Mouse (Mus musculus): Measurements from ENCODE around the gene Pltp.

DNA sequence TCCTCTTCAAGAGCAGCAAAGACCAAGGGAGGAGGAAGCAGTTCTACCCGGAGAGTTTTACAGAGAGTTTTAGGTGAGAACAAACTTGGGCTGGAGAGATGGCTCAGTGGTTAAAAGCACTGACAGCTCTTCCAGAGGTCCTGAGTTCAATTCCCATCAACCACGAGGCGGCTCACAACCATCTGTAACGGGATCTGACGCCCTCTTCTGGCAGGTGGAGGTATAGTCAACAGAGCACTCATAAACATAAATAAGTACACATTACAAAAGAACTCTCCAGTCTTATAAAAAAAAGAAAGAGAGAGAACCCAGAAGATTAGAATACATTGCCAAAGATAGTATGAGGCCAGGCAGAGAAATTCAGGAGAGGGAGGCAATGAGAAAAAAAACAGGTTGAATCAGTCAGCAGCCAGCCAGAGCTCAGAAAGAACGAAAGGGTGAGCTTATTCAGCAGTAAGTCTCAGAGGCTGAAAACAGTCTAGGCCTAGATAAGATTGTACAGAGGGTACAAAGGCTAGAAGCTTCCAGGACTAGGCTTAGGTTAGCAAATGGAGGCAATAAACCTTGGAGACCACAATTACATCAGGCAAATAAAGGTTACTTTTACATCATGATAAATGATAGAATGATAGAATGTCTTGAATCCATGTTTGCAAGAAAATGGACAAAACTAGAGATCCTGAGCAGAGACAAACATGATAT lies 14.2 kb upstream of the Pltp start:
- TF ChIP-seq CTCF (IDR thresholded peaks at IDR 0.05; ENCODE audit: control insufficient read depth, insufficient read depth, insufficient replicate concordance, low read depth, low read length) (0 out of 2 replicates have a peak, but pooled peaks have one; percentile 18), POLR2A (IDR thresholded peaks at IDR 0.05; ENCODE audit: control insufficient read depth, low read depth, low read length) (no peak)
